Mouse (Mus musculus): ENCODE data around the gene Padi1.

- TF ChIP-seq POLR2A (IDR thresholded peaks at IDR 0.05; ENCODE audit: extremely low read depth, insufficient read depth, low read length) (no peak), CTCF (IDR thresholded peaks at IDR 0.05; ENCODE audit: low read depth, low read length) (no peak)
These were observed 7.7 kb downstream of the Padi1 start for GRCm38 (mm10) chr4:140837879-140838278.
